Mouse (Mus musculus) adrenal gland, postnatal 4 days (tissue): ENCODE data around the gene Pdlim3. TPM values are rescaled to one million over a fixed set of nuclear protein-coding genes. Genes with fewer than 3 reads are reported as not detected.

ENCODE experiments used
- DNase-seq, 2 experiments: peaks; one replicate each; pipeline ENCODE4 v3.0.0; 2021 to 2022; ENCODE audit warnings: low spot score in 2 of 2, mixed read lengths in 2 of 2
- total RNA-seq, 2 experiments: library from RNA; stranded (reverse); gene quantifications; 2 replicates each; pipeline ENCODE4 v1.2.3; 2021

The Pdlim3 gene
- total RNA-seq, 2 experiments from 2014 or later = 11.0 to 23.2 TPM

DNA sequence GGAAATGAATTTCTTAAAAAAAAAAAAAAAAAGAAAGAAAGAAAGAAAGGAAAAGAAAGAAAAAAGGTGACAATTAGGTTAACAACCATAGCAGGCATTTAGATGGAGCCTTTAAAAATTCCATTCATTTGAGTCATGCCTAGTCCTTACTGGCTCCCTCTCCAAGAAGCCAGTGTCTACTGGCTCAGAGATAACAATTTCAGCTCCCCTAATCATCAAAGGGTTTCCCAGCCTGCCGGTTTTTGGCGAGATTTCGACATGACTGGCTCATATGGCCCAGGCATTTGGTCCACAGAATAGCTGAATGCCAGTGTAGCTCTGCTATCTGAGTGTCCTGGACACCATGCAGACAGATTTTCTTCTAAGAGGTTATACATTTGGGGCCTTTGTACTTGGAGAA lies 18.4 kb downstream of the Pdlim3 start:
- no peak for DNase-seq

DNA sequence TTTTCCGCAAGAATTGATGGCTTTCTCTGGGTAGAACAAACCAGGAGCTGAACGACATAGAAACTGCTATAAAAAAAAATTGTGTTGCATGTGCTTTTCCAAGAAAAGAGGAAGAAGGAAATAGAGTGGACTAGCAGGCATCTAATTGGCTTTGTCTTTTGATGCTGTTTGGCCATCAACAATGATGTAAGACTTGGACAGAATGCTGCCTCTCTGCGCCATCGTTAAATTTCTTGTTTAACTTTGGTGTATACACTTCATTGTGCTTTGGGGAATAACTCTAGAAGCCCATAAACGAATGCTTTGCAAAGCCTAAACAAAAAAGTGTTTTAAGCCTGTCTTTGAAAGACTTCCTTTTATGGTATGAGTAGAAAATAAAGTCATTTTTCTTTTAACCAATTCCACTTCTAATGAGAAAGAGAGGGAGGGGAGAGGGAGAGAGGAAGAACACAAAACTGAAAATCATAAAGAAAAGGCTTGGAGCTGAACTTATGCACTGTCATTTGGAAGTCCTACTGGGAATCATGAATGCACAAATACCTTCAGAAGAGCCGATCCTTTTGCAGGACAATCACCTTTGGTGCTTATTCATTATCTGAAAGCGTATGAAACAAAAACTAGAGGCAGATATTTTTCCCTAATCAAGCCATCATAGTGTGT lies 20.5 kb downstream of the Pdlim3 start:
- no peak for DNase-seq

DNA sequence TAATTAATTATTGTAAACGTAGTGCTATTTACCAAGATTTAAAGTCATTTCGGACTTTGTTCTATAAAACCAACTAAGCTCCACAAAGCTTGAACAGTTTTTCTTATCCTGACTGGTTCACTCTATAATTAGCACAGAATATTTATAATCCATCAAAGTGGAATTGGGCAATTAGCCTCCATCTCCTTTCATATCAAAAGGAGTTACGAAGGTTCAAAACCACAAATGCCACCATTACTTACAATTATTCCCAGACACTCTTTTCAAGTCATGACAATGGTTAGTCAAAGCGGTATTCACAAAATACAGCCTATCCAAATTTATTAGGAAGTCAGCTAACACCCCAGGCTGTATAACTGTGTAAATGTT lies 21.0 kb downstream of the Pdlim3 start:
- DNase-seq = no peak

DNA sequence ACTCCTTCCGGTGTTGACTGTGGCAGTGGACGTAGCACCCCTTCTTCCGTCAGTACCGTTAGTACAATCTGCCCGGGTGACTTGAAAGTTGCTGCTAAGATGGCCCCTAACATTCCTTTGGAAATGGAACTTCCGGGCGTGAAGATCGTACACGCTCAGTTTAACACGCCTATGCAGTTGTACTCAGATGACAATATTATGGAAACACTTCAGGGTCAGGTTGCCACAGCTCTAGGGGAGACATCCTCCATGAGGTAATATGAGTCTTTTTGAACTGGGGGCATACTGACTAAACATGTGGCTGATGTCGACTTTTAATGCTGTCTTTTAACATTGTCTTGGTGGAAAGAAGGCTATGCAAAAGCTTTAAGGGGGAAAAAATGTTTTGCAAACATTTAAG lies 28.4 kb downstream of the Pdlim3 start:
- no peak for DNase-seq

DNA sequence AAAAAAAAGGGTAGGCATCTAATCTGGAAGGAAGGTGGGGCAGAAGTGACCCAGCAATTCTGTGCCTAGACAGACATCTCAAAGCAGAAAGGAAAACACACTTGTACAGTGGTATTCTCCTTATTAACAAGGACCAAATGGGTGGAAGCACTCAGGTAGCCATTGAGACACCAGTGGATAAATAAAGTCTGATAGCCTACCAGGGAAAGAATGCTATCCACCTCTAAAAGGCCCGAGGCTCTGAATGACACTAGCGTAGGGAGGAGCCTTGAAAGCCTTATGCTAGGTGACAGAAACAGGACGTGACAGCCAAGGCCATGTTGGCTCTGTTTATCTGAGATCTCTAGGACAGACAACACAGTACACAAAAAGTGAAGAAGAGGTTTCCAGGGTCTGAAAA lies 31.2 kb downstream of the Pdlim3 start:
- no peak for DNase-seq

DNA sequence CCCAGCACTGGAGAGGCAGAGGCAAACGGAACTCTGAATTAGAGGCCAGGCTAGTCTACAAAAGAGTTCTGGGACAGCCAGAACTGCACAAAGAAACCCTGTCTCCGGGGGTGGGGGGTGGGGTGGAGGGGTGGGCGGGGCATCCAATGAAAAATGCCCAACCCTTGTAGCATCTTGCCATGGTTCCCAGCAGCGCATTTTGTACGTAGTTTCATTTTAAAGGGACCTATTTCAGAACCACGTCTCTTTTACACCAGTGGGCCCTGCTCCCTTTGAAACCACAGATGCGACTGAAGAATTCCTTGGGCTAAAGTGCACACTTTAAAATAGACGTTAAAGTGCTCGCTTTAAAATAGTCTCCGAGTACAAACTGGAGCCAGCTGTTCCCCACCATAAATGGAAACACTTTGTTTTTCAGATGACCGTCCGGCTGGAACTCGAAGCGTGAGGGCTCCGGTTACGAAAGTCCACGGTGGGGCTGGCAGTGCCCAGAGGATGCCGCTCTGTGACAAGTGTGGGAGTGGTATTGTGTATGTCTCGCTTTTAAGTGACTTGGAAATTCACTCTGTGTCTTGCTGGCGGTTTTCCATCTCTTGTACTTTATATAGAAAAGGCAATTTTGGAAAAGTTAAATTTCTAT lies 31.9 kb downstream of the Pdlim3 start:
- no peak for DNase-seq

DNA sequence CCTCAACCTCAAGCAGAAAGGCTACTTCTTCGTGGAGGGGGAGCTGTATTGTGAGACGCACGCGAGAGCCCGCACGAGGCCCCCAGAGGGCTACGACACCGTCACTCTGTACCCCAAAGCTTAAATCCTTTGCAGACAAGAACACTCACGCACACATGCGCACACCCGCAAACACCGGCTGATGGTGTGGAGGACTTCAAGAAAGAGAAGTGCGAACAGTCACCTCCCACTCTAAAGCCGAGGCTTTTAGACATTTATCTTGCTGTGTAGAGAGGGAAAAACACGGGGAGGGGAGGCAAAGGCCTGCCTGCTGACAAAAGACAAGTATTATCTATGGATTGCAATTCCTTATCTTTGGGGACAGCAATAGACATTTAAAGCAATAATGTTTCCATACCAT lies 33.6 kb downstream of the Pdlim3 start:
- no peak for DNase-seq

DNA sequence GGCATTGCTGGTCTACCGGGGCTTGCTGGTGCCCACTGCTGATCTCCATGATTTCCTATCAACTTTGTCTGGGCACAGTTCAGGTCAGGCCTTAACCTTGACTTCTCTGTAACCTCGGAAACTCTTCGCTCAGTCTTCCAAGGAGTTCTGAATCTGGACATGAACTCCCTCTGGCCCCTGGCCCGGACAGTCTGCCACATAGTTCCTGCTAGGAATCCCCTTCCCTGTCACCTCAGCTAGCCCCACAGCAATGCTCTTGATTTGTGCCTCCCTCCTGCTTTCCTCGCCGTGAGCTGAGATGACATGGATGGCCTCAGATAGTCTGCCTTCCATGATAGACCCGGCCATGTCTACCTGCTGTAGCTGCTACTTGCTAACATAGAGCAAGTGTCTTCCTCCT lies 35.1 kb downstream of the Pdlim3 start:
- no peak for DNase-seq

DNA sequence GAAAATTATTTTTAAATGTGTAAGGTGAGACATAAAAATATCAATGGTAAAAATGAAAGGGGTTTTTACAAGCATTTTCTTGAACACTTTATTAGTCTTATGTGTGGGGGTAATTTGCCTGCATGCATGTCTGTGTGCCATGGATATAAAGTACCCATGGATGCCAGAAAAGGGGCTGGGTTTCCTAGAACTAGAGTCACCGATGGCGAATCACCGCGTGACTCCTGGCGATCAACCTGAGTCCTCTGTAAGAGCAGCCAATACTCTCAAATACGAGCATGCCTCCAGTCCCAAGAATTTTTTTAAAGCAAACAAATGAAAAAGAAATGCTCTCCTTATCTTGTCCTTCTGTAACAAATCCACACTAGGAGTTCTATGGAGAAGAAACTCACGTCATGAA lies 36.9 kb downstream of the Pdlim3 start:
- no peak for DNase-seq

DNA sequence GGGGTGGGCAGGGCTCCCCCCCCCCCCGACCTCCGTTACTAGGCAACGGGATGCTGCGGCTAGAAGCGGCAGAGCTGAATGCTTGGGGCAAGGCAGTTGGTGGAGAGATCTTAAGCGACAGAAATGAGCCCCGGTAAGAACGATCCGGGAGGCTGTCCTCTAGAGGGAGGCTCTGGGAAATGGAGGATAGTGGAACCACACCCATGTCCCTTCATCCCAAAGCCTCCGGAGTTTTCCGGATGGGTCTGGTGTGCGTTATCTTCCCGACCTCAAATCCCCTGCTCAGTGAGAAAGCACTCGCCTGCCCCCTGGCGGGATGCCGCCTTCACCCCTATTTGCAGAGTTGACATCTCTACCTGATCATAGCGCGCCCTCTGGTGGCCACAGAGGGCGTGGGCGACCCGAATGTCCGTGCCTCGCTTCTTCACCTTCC lies 49.3 kb downstream of the Pdlim3 start, which contains the start of gene Ccdc110:
TSS of gene Ccdc110 (plus strand) at position 38 of the 433 bp plus-strand sequence.
- DNase-seq = peak; percentile 94 to 95

DNA sequence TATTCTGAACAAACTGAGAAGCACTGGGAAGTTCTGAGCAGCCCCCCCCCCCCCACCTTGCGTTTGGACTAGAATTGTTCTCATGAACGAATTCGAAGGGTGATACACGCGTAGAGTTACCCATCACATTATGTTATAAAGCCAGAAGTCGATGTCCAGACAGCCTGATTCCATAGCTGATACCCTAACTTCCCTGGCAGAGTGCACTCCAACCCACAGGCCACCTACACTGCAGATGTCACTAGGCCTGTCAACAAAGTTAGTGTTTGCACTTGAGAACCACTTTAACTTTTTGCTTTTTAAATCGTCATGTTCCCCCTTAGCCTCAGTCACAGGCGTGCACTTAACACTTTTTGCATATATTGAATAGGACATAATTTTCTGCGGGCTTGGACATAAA lies 51.7 kb downstream of the Pdlim3 start:
- no peak for DNase-seq

DNA sequence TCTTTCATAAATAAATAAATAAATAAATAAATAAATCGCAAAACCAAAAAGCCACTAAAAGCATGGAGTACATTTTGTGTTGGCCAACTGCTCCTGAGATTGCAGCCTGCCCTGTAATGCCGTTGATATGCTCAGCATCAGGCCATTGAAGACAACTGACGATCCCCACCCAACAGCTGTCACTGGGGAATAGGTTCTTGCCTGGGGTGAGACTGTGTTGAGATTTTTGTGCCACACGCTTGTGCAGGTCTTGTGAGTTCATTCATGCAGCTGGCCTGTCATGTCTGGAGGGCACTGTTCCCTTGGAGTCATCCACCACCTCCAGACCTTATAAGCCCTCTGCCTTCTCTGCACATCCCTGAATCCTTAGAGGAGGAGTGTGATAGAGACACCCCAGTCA lies 61.0 kb downstream of the Pdlim3 start:
- no peak for DNase-seq

DNA sequence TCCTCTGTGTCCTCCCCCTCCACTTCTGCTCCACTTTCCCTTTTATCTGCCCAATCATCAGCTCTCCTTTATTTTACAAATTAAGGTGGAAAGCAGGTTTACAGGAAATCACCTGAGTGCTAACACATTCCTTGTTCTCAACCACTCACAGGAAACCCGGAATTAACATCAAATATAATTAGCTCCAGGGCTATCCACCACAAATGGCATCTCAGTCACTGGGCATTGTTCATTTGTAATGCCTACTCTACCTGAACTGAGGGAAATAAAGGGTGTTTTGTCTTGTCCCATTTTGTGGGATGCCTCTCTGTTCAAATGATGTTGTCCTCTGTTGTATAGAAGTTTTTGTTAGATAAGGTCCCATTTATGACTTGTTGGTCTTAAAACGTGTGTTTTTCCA lies 65.4 kb downstream of the Pdlim3 start:
- no peak for DNase-seq

Other genes starting within 250 kb of the Pdlim3 start
- gene Ccdc110, start 49.2 kb downstream of the Pdlim3 start, total RNA-seq = not detected
- gene 1700029J07Rik, start 89.8 kb downstream of the Pdlim3 start, total RNA-seq = 1 to 10 TPM; 3.6 to 3.9 TPM
- gene Ufsp2, start 90.1 kb downstream of the Pdlim3 start, total RNA-seq = 10 to 100 TPM; 54.4 to 55.5 TPM
- gene Lrp2bp, start 113.8 kb downstream of the Pdlim3 start, total RNA-seq = under 1 TPM; 0.28 to 0.51 TPM
- 1 to 10 TPM; 2.3 TPM for gene Ankrd37, start 120.2 kb downstream of the Pdlim3 start, total RNA-seq